Mouse (Mus musculus) hindbrain, embryonic 11.5 days (tissue): ENCODE data around the gene Cetn3. TPM values are rescaled to one million over a fixed set of nuclear protein-coding genes. Genes with fewer than 3 reads are reported as not detected.

ENCODE experiments used
- ATAC-seq: fragments of 200-750 bp; cut with Nextera tagmentation; 2 replicates; pipeline ENCODE4 v1.8.0; 2017; ENCODE audit warnings: mild to moderate bottlenecking, moderate TSS enrichment, moderate library complexity; ENCODE audit not compliant: low FRiP score
- DNase-seq: peaks from one replicate; pipeline ENCODE4 v3.0.0-alpha.2; 2015; ENCODE audit warnings: low spot score
- H3K27ac ChIP-seq: fragments of 300-500 bp; sonication (generic); 2 replicates; pipeline ENCODE4 v1.5.1; 2014; ENCODE audit warnings: mild to moderate bottlenecking, low read depth, low read length
- H3K27me3 ChIP-seq: fragments of 300-500 bp; sonication (generic); 2 replicates; pipeline ENCODE4 v1.6.1; 2014; ENCODE audit warnings: mild to moderate bottlenecking, low read length, moderate library complexity, mixed read lengths; ENCODE audit not compliant: control insufficient read depth, insufficient read depth
- H3K36me3 ChIP-seq: fragments of 300-500 bp; sonication (generic); 2 replicates; pipeline ENCODE4 v1.6.1; 2014; ENCODE audit warnings: mild to moderate bottlenecking, low read length, moderate library complexity, mixed read lengths; ENCODE audit not compliant: control insufficient read depth, insufficient read depth
- H3K4me1 ChIP-seq: fragments of 300-500 bp; sonication (generic); replicated peaks from 2 replicates; pipeline ENCODE4 v1.6.1; 2014; ENCODE audit warnings: low read length, mixed read lengths; ENCODE audit not compliant: control insufficient read depth, insufficient read depth
- H3K4me2 ChIP-seq: fragments of 300-500 bp; sonication (generic); replicated peaks from 2 replicates; pipeline ENCODE4 v1.6.1; 2014; ENCODE audit warnings: mild to moderate bottlenecking, low read depth, low read length
- H3K4me3 ChIP-seq: fragments of 300-500 bp; sonication (generic); 2 replicates; pipeline ENCODE4 v1.5.1; 2014; ENCODE audit warnings: low read depth, low read length
- H3K9ac ChIP-seq: fragments of 300-500 bp; sonication (generic); 2 replicates; pipeline ENCODE4 v1.6.1; 2014; ENCODE audit warnings: low read depth, low read length
- H3K9me3 ChIP-seq: fragments of 300-500 bp; sonication (generic); 2 replicates; pipeline ENCODE4 v1.6.1; 2016; ENCODE audit warnings: low read length; ENCODE audit not compliant: control insufficient read depth
- WGBS: fragments of 180-500 bp; shearing (Covaris S2); extraction: QIAGEN DNeasy Blood & Tissue Kit; methylation state at CpG from one replicate; pipeline ENCODE4 v1.1.7; 2014; 5-methylcytosine and 5-hydroxymethylcytosine counted together
- polyA plus RNA-seq: library from polyadenylated mRNA; unstranded; fragments of >200 nt; fragmentation: Nextera tagmentation; extraction: Ambion mirVana; gene quantifications from 2 replicates; pipeline ENCODE4 v1.2.1, GENCODE M21; 2014

Cetn3 gene
- polyA plus RNA-seq, 1 experiment from 2014 or later: 275 TPM

GRCm38 (mm10) chr13:81838016-81838415 is 55.1 kb downstream of the Cetn3 start:
- ATAC-seq: no peak
- no peak for DNase-seq
- H3K9me3 ChIP-seq: no peaks in the 10 kb centered on the region

GRCm38 (mm10) chr13:81838948-81839347 is 56.1 kb downstream of the Cetn3 start:
- Histone ChIP-seq H3K9me3 (no peaks in the 10 kb centered on the region), H3K36me3 (no peaks in the 10 kb centered on the region), H3K27me3 (no peaks in the 10 kb centered on the region), H3K4me2 (no peak overlapping the region), H3K9ac (no peak overlapping the region), H3K4me1 (no peaks in the 10 kb centered on the region), H3K27ac (no peak overlapping the region), H3K4me3 (no peak overlapping the region)
- DNase-seq (no peak), ATAC-seq (no peak)

More at GRCm38 (mm10) chr13:81838016-81838415, 55.1 kb downstream of the Cetn3 start:
- H3K36me3 ChIP-seq: no peaks in the 10 kb centered on the region
- no peak overlapping the region for H3K4me3 ChIP-seq
- H3K27ac ChIP-seq: no peak overlapping the region
- no peak overlapping the region for H3K4me2 ChIP-seq
- WGBS: 93% methylated on average over 5 of the region's 5 CpGs
- H3K9ac ChIP-seq: no peak overlapping the region
- no peaks in the 10 kb centered on the region for H3K4me1 ChIP-seq
- H3K27me3 ChIP-seq: no peaks in the 10 kb centered on the region

GRCm38 (mm10) chr13:81840246-81840645 is 57.4 kb downstream of the Cetn3 start:
- DNase-seq (no peak), ATAC-seq (no peak)
- Histone ChIP-seq H3K36me3 (no peaks in the 10 kb centered on the region), H3K9ac (no peak overlapping the region), H3K27me3 (no peaks in the 10 kb centered on the region), H3K4me2 (no peak overlapping the region), H3K4me3 (no peak overlapping the region), H3K9me3 (no peaks in the 10 kb centered on the region), H3K27ac (no peak overlapping the region), H3K4me1 (no peaks in the 10 kb centered on the region)
- WGBS: 79% methylated on average over 5 of the region's 5 CpGs

GRCm38 (mm10) chr13:81840646-81841045 is 57.8 kb downstream of the Cetn3 start:
- no peak for ATAC-seq
- DNase-seq: no peak
- WGBS: 84% methylated on average over 5 of the region's 5 CpGs
- no peaks in the 10 kb centered on the region for H3K9me3 ChIP-seq
- H3K9ac ChIP-seq: no peak overlapping the region
- no peaks in the 10 kb centered on the region for H3K36me3 ChIP-seq
- H3K27me3 ChIP-seq: no peaks in the 10 kb centered on the region
- H3K4me2 ChIP-seq: no peak overlapping the region
- no peak overlapping the region for H3K4me3 ChIP-seq
- H3K27ac ChIP-seq: no peak overlapping the region
- no peaks in the 10 kb centered on the region for H3K4me1 ChIP-seq

GRCm38 (mm10) chr13:81842278-81842677 is 59.4 kb downstream of the Cetn3 start:
- H3K4me1 ChIP-seq: no peaks in the 10 kb centered on the region
- H3K27me3 ChIP-seq: no peaks in the 10 kb centered on the region
- ATAC-seq (no peak), DNase-seq (no peak)
- H3K4me2 ChIP-seq: no peak overlapping the region
- H3K27ac ChIP-seq: no peak overlapping the region
- WGBS: 84% methylated on average over 6 of the region's 6 CpGs
- H3K36me3 ChIP-seq: no peaks in the 10 kb centered on the region
- H3K4me3 ChIP-seq: no peak overlapping the region
- H3K9me3 ChIP-seq: no peaks in the 10 kb centered on the region
- H3K9ac ChIP-seq: no peak overlapping the region

Other genes with a start within 250 kb of the Cetn3 start
- 40.3 and 54.5 TPM in 2 replicates for gene Adgrv1, start 149.9 kb upstream of the Cetn3 start, polyA plus RNA-seq
- gene Lysmd3, start 125.4 kb upstream of the Cetn3 start, polyA plus RNA-seq: 33.5 and 33.6 TPM in 2 replicates
- 10.7 and 12.8 TPM in 2 replicates for gene Polr3g, start 72.1 kb upstream of the Cetn3 start, polyA plus RNA-seq
- 8.7 and 8.8 TPM in 2 replicates for gene Mblac2, start 71.7 kb upstream of the Cetn3 start, polyA plus RNA-seq